Mouse (Mus musculus): ENCODE measurements around the gene 1700018F24Rik. TPM values are rescaled to one million over a fixed set of nuclear protein-coding genes. Genes with fewer than 3 reads are reported as not detected.

The 1700018F24Rik gene
- total and polyA plus RNA-seq, 3 experiments = not detected

DNA sequence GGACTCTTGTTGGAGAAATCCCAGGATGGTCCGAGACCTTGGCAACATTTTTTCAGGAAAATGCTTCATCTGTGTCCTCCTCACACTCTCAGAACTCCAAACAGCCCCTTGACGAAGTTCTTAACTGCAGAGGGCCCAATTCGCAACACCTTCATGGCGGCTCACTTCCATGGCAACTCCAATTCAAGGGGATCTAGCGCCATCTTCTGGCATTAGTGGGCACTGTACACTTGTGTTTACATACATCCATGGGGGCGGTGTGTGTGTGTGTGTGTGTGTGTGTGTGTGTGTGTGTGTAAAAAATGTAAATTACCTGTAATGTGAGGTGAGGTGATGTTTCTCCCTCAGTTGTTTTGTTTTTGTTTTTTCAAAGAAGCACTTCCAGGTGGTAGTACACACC lies 28.6 kb downstream of the 1700018F24Rik start:
- Histone ChIP-seq H3K9me3 (replicated peaks; ENCODE audit: low read length) (no peaks in the 10 kb centered on the region), H3K4me3 (replicated peaks in 1 of 3; ENCODE audit: low read depth in 2 of 3, low read length in 2 of 3, poor library complexity in 1 of 3) (no peak overlapping the region), H3K4me1 (ENCODE audit: control insufficient read depth in 1 of 2, insufficient read depth in 2 of 2) (no peaks in the 10 kb centered on the region), H3K36me3 (replicated peaks in 1 of 2; ENCODE audit: control insufficient read depth in 1 of 2, insufficient read depth in 1 of 2, low read length in 1 of 2) (no peaks in the 10 kb centered on the region), H3K27me3 (replicated peaks) (no peaks in the 10 kb centered on the region), H3K4me2 (ENCODE audit: insufficient read depth, low read depth, poor library complexity, severe bottlenecking) (no peak overlapping the region), H3K9ac (ENCODE audit: insufficient read depth, low read depth) (no peak overlapping the region), H3K27ac (ENCODE audit: insufficient read depth, low read depth) (no peak overlapping the region), H3K79me2 (replicated peaks; ENCODE audit: control insufficient read depth, extremely low read depth, insufficient read depth, poor library complexity, severe bottlenecking) (no peaks in the 10 kb centered on the region)
- dilution Hi-C loops (cut with MboI; ENCODE audit: extremely low pct_ligation_motif_present, extremely low pct_unique_long_range_greater_than_20kb, low sequenced_read_pairs) (no loop called here), in situ Hi-C loops (cut with MboI; ENCODE audit: low pct_ligation_motif_present, low pct_unique_long_range_greater_than_20kb, low sequenced_read_pairs) (no loop called here)
- TF ChIP-seq CTCF (conservative IDR thresholded peaks at IDR 0.05 in 1 of 2, IDR thresholded peaks at IDR 0.05 in 1 of 2; ENCODE audit: low read depth in 2 of 2, low read length in 2 of 2) (peak in 1 of 2 experiments; percentile 62; a peak in 2 of 4 replicates), IRF4 (IDR thresholded peaks at IDR 0.05; ENCODE audit: low read depth, low read length) (no peak), RAD21 (IDR thresholded peaks at IDR 0.05; ENCODE audit: low read depth, low read length) (peak; percentile 51), SMC3 (IDR thresholded peaks at IDR 0.05; ENCODE audit: low read depth, low read length) (no peak)
- peak; percentile 38 for DNase-seq (ENCODE audit: extremely low read depth)

DNA sequence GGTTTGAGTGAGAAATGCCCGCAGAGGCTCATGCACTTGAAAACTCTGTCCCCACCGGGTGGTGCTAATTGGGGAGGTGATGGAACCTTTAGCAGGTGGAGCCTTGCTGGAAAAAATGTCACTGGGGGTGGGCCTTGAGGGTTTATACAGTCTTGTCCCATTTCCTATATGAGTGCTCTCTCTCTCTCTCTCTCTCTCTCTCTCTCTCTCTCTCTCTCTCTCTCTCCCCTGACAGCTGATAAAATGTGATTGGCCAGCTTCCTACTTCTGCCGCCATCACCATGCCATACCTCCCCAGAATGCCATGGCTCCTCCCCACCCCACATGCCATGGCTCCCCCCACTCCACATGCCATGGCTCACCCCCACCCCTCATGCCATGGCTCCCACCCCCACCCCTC lies 32.3 kb downstream of the 1700018F24Rik start:
- Histone ChIP-seq H3K9me3 (replicated peaks; ENCODE audit: low read length) (no peaks in the 10 kb centered on the region), H3K4me3 (replicated peaks in 1 of 3; ENCODE audit: low read depth in 2 of 3, low read length in 2 of 3, poor library complexity in 1 of 3) (no peak overlapping the region), H3K36me3 (replicated peaks in 1 of 2; ENCODE audit: control insufficient read depth in 1 of 2, insufficient read depth in 1 of 2, low read length in 1 of 2) (no peaks in the 10 kb centered on the region), H3K27ac (ENCODE audit: insufficient read depth, low read depth) (no peak overlapping the region), H3K4me2 (ENCODE audit: insufficient read depth, low read depth, poor library complexity, severe bottlenecking) (no peak overlapping the region), H3K27me3 (replicated peaks) (peaks cover 2% of the 10 kb centered on the region), H3K79me2 (replicated peaks; ENCODE audit: control insufficient read depth, extremely low read depth, insufficient read depth, poor library complexity, severe bottlenecking) (no peaks in the 10 kb centered on the region), H3K4me1 (ENCODE audit: control insufficient read depth in 1 of 2, insufficient read depth in 2 of 2) (no peaks in the 10 kb centered on the region), H3K9ac (ENCODE audit: insufficient read depth, low read depth) (no peak overlapping the region)
- TF ChIP-seq POLR2AphosphoS2 (IDR thresholded peaks at IDR 0.05; ENCODE audit: low read depth, low read length) = no peak
- TF ChIP-seq CHD2 (IDR thresholded peaks at IDR 0.05; ENCODE audit: low read length) = no peak
- no peak for TF ChIP-seq ZKSCAN1 (IDR thresholded peaks at IDR 0.05; ENCODE audit: borderline replicate concordance, low read depth, low read length)
- TF ChIP-seq E2F4 (IDR thresholded peaks at IDR 0.05; ENCODE audit: insufficient replicate concordance, low read depth, low read length) = no peak
- no peak for TF ChIP-seq SIN3A (IDR thresholded peaks at IDR 0.05; ENCODE audit: low read length)
- TF ChIP-seq HCFC1 (IDR thresholded peaks at IDR 0.05; ENCODE audit: low read depth, low read length) = no peak
- TF ChIP-seq UBTF (IDR thresholded peaks at IDR 0.05; ENCODE audit: low read depth, low read length) = no peak
- no peak for TF ChIP-seq USF1 (IDR thresholded peaks at IDR 0.05; ENCODE audit: low read depth, low read length)
- TF ChIP-seq USF2 (conservative IDR thresholded peaks at IDR 0.05; ENCODE audit: low read depth, low read length) = no peak
- TF ChIP-seq MEF2A (IDR thresholded peaks at IDR 0.05; ENCODE audit: borderline replicate concordance, low read depth, low read length) = no peak
- no peak for TF ChIP-seq CTCF (conservative IDR thresholded peaks at IDR 0.05 in 1 of 2, IDR thresholded peaks at IDR 0.05 in 1 of 2; ENCODE audit: low read depth in 2 of 2, low read length in 2 of 2)
- no peak for TF ChIP-seq KAT2A (IDR thresholded peaks at IDR 0.05; ENCODE audit: insufficient replicate concordance, low read length)
- TF ChIP-seq IRF4 (IDR thresholded peaks at IDR 0.05; ENCODE audit: low read depth, low read length) = no peak
- TF ChIP-seq ETS1 (conservative IDR thresholded peaks at IDR 0.05; ENCODE audit: low read depth, low read length) = no peak
- dilution Hi-C loops (cut with MboI; ENCODE audit: extremely low pct_ligation_motif_present, extremely low pct_unique_long_range_greater_than_20kb, low sequenced_read_pairs) = no loop called here
- DNase-seq (ENCODE audit: extremely low read depth) = no peak
- in situ Hi-C loops (cut with MboI; ENCODE audit: low pct_ligation_motif_present, low pct_unique_long_range_greater_than_20kb, low sequenced_read_pairs) = no loop called here
